Mouse (Mus musculus) brain, adult 2 months (tissue): ENCODE measurements at regions not wholly inside any gene's neighbourhood (a gene's known extent, or its start where the extent isn't known, plus 50 kb on each side); places are given as distances from the start of the nearest gene placed in this dataset.
"Not testable (repeated sequence)": the region's sequence is repeated elsewhere in the genome, so short reads cannot be mapped to it uniquely, and the experiment has no call there.

Experiments
- DNase-seq: peaks from one replicate; pipeline ENCODE4 v3.0.0; 2011; ENCODE audit warnings: low read depth, low spot score

DNA sequence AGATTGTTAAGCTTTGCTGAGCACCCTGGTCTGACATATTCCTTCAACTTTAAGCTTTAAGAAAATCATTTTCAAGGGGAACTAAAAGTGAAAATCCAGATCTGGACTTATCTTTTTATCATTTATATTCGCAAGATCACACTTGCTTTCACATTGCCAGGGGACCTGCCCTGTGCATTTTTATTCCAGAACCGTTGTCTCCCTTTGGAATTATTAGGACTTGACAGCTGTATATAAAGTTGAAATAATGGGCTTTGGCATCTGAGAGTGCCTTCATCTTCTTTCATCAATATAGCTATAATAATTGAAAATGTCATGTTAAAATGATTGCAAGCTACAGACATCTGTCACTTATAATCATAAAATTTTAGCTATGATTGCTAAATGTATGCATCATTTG, 276.8 kb upstream of the Olfm3 start:
- no peak for DNase-seq

DNA sequence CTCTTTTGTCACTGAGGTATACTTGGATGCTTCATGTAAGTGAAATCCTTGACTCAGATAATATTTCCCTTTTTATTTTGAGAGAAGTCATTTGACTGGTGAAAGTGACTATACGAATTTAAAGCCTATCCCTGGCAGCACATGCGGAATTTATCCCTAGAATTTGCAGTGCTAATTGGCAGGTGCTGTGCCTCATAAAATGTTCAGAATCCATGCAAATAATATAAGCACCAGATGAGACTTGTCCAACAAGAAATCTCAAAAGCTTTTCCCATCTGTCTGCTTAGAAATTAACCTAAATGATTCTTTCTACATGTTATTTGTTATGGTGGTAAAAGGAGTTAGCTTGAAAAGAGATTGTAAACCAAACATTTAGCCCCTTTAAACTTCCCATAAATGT, 268.5 kb upstream of the Olfm3 start:
- peak; percentile 12 for DNase-seq

DNA sequence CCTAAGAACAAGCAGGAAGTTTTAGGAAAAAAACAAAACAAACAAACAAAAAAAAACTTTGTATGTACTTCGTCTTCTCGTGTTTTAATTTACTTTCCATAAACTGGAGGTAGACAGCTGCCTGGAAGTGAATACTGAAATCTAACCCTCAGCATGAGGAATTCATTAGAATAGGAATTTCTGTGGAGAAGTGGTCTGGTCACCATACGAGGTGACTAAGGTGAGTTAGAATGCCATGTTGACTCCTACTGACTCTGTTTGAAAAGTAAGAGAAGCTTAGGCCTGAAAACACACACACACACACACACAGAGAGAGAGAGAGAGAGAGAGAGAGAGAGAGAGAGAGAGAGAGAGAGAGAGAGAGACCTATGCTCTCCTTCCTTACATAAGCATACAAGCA, 255.9 kb upstream of the Olfm3 start:
- DNase-seq = no peak

DNA sequence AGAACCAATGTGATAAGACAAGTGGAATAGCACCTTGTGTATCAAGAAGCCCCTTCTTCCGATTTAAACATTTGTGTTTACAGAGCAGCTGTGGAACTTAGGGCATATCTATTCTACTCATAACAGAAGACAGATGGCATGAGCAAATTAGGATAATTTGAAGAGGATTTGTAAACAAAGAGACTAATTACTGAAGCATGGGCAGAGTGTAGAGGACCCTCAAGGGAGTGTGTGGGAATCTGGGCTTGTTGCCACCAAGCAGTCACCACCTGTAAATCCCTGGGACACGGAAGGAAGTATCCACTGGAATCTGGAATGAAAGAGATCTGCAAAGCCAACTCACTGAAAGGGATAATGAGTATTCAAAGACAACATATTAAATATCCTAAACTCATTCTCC, 205.9 kb upstream of the Olfm3 start:
- peak; percentile 36 for DNase-seq

DNA sequence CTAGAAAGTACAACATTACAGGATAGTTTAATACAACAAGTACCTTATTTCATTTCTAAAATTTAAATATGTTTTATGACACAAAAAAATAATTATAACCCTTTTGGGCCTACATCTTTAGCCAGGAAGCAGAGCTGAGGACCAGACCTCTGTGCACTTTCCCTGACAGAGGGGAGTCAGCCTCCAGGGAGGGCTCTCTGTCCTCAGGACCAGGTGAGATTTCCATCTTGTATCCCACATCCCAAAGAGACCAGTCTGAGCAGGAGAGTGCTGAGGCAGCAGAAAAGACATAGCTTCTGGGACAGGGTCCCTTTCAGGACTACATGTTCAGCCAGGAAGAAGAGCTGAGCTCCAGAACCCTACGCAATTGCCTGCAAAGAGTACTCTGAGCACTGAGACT, 178.7 kb upstream of the Olfm3 start:
- no peak for DNase-seq

DNA sequence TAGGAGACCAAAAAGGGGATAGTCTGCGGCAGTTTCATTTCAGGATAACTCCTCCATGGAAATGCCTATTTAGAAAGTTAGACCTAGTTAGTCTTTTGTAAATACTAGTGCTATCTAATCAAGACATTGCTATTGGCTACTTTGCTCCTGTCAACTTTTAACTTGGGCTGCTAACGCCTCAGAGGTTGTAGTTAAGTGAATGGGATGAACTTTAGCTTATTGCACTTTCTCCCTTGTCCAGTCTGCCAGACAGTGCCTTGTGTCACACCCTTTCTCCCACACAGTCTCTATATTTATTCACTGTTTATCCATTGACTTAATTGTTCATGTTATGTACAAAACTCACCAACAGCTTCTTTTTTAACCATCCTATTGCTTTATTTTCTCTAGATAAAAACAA, 167.5 kb upstream of the Olfm3 start:
- DNase-seq = no peak

DNA sequence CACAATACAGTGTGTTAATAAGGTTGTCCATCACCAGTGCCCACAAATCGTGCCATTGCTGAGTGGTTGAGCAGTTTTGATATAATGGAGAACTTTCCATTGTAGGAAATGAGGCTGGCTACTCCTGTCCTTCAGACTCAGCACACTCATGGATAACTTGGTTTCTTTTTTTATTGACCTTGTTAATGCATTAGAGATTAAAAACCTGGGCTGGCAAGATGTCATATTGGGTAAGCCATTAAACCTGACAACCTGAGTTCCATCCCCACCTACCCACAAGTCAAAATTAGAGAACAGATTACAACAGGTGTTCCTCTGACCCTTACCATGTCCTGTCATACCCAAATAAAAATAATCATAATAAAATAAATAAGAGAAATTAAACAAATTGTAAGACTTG, 159.7 kb upstream of the Olfm3 start:
- no peak for DNase-seq

DNA sequence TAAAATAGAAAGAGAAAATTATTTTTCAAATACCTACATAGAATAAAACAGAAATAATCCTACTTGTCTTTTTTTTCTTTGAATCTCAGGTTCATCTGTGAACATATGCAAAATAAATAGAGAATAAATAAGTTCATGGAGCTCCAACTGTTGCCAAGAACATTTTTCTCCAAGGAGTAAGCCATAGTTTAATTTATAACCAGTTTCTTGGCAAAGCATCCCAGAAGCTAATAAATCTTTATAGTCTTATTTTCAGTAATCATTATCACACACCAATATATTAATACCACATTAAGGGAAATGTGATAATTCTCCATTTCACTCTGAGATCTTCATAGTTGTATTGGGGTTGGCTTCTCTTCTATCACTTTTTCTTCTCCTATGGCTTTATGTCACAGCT, 158.7 kb upstream of the Olfm3 start:
- no peak for DNase-seq

DNA sequence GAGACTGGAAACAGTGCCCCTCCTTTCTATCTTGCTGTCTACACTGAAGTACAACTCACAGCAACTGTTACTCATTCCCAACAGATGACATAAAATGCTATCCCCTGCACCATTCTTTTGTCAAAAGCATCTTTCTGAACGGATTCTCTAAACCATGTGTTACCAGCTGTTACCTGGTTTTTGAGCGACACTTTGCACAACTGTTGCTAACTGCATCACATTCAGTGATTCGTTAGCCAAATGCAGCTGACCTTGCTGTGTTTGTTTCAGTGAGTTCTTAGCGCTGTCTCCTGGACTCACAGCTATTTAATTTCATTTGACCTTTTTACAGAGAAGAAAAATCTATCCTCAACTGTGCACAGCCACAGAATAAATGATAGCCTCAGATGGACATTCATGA, 146.6 kb upstream of the Olfm3 start:
- DNase-seq = no peak

DNA sequence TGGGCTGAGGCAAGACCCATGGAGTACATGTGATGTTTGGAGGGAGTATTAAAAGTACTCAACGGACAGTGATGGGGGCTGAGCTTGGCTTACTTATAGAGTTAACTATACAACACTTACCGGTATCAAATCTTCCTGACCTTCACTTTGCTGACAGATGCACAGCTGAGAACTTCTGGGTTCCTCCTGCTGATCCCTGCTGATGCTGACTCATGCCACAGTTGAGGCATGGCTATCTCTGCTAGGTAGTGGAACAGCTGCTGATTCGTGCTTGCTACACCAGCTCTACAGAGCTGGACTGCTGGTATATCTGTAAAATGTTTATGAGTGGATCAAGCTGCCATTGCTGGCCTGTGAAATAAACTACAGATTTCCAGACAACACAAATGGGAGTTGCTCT, 145.3 kb upstream of the Olfm3 start:
- no peak for DNase-seq

DNA sequence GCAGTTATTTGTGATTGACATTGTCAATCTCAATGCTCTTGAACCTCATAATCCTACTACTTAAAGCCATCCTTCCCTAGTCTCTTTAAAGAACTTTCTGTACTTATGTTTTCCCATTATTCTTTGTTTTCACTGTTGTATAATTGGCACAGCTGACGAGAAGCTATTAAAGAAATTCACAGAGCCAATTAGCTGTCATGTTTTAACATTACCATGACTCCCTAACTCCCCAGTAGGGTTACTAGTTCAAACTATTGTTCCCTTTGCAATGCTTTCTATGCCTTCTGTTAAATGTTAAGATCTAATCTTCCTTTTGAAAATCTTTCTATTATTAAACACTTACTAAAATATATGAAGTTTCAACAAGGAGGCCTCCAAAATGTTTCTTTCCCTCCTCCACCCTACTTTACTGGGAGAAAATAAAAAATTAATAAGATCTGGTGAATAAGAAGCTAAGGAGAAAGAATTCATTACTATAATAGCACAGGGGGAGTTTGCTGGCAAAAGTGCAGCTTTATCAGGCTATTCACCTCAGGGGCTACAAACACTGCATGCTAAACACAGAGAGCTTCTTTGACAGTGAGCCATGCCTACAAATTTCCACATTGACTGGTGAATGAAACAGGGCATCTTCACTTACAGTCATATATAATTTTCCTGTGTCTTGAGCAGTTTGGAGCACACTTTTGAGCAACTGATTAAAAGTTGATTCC, 144.4 kb upstream of the Olfm3 start:
- DNase-seq = peak; percentile 7

DNA sequence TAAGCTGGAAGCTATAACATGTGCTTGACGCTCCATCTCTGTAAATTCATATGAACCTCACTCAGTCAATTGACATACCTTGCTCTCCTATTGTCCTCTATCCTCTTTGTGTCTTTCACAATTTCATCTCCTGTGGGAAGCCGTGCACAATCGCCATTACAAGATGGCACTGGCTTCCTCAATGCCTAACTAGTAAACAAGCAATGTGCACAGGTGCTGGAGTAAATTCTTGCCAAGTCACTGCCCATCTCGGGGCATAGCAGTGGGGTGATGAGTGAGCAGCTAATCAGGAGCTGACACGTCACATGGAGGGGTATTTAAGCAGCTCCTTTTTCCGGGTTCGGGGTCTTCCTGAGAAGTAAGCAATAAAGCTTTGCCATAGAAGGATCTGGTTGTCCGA, 141.5 kb upstream of the Olfm3 start:
- not testable (repeated sequence) for DNase-seq

DNA sequence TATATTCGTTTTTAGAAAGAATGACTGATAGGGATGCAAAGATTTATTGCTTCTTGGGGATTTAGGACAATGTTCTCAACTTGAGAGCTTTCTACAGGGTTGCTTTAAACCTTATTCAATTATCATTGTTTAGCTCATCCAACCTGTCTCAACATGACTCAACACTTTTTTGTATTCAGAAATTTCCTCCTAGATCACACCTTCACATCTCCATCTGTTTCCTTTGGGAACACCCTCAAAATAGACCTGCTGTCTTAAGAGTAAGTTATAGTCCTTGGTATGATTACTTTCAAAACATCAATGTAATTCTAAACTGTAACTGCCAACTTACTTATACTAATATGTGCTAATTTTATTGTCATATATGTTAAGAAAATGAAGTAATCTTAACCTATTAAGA, 114.8 kb upstream of the Olfm3 start:
- peak; percentile 59 for DNase-seq

DNA sequence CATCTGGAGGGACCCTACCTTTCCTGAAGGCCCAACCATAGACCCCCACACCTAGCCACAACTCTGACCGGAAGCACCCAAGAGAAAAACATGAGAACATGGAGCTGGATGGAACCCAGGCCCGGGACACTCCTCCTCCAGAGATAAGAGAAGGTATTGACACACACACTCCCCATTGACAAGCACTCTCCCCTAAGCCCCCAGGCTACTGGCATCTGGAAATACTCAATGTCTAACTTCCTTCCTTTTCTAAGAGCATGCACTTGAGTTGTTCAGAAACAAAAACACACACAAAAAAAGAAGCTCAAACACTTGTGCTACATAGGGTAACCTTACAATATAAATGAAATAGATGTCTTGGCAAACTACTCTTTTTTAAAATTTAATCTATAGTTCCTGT, 113.9 kb upstream of the Olfm3 start:
- no peak for DNase-seq

DNA sequence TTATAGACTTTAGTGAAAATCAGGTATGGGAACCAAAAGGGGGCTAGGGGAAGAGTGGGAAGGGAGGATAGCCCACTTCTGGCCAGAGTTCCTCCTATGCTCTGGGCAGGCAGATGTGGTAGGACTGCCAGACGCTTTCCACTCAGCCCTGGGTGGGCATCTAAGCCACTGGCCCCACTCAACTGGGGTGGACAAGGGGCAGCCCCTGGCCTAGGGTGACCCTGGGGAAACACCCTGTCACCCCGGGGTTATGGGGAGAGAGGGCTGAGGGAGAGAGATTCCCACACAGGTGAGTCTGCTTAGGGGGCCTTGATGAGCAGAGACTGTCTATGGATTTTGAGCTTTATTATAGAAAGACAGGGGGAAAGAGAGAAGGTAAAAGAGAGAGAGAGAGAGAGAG, 70.8 kb upstream of the Olfm3 start:
- DNase-seq = no peak
